Mouse (Mus musculus) ovary, postnatal 36 days (tissue): ENCODE results near the gene Ngef.

Experiments
- DNase-seq: peaks from one replicate; pipeline ENCODE4 v3.0.0; 2022; ENCODE audit warnings: low spot score, mixed read lengths

Gene Ngef

GRCm38 (mm10) chr1:87562967-87563366 lies 10.7 kb downstream of the Ngef start:
- no peak for DNase-seq

GRCm38 (mm10) chr1:87553586-87553985 lies 20.1 kb downstream of the Ngef start:
- no peak for DNase-seq

- no peak for DNase-seq
These were observed 22.7 kb downstream of the Ngef start for GRCm38 (mm10) chr1:87551008-87551407.

- DNase-seq, result no peak
These were observed 32.1 kb downstream of the Ngef start for GRCm38 (mm10) chr1:87541614-87542013.

GRCm38 (mm10) chr1:87537008-87537407 lies 36.7 kb downstream of the Ngef start:
- DNase-seq, result no peak

- DNase-seq, result no peak
These were observed 39.6 kb downstream of the Ngef start for GRCm38 (mm10) chr1:87534118-87534517.

- DNase-seq, result no peak
These were observed 41.3 kb downstream of the Ngef start for GRCm38 (mm10) chr1:87532346-87532745.

- DNase-seq, result peak; percentile 16
These were observed 46.5 kb downstream of the Ngef start for GRCm38 (mm10) chr1:87527191-87527590.

GRCm38 (mm10) chr1:87525041-87525440 lies 48.6 kb downstream of the Ngef start:
- no peak for DNase-seq

- no peak for DNase-seq
These were observed 52.1 kb downstream of the Ngef start for GRCm38 (mm10) chr1:87521523-87521922.

- no peak for DNase-seq
These were observed 53.2 kb downstream of the Ngef start for GRCm38 (mm10) chr1:87520467-87520866.

- no peak for DNase-seq
These were observed 62.8 kb downstream of the Ngef start for GRCm38 (mm10) chr1:87510845-87511244.

GRCm38 (mm10) chr1:87510166-87510691 lies 63.4 kb downstream of the Ngef start:
- DNase-seq, result peak; percentile 74

GRCm38 (mm10) chr1:87509561-87510165 lies 64.0 kb downstream of the Ngef start, which contains the start of gene Neu2:
Gene Neu2, plus strand, starts transcription at chr1:87509889.
- peak; percentile 18 for DNase-seq

- no peak for DNase-seq
These were observed 64.8 kb downstream of the Ngef start for GRCm38 (mm10) chr1:87508591-87509560.

GRCm38 (mm10) chr1:87507857-87508256 lies 65.8 kb downstream of the Ngef start:
- DNase-seq, result no peak

GRCm38 (mm10) chr1:87505524-87505923 lies 68.1 kb downstream of the Ngef start:
- DNase-seq, result no peak

- no peak for DNase-seq
These were observed 80.1 kb downstream of the Ngef start for GRCm38 (mm10) chr1:87493542-87493941.

GRCm38 (mm10) chr1:87492285-87492684 lies 81.4 kb downstream of the Ngef start:
- no peak for DNase-seq

- DNase-seq, result no peak
These were observed 87.3 kb downstream of the Ngef start for GRCm38 (mm10) chr1:87486386-87486785.

- DNase-seq, result no peak
These were observed 91.1 kb downstream of the Ngef start for GRCm38 (mm10) chr1:87482546-87482945.

- DNase-seq, result no peak
These were observed 98.4 kb downstream of the Ngef start for GRCm38 (mm10) chr1:87475076-87475895.
